Mouse (Mus musculus) retina, adult 2 months (tissue): Measurements from ENCODE around the gene Snx14.

Experiments used
- DNase-seq: peaks from one replicate; pipeline ENCODE4 v3.0.0-alpha.2; 2012; ENCODE audit warnings: low read depth, low spot score

The Snx14 gene

GRCm38 (mm10) chr9:88380542-88380941 is 58.2 kb downstream of the Snx14 start:
- DNase-seq: no peak

GRCm38 (mm10) chr9:88380076-88380475 is 58.7 kb downstream of the Snx14 start:
- DNase-seq: no peak

DNA sequence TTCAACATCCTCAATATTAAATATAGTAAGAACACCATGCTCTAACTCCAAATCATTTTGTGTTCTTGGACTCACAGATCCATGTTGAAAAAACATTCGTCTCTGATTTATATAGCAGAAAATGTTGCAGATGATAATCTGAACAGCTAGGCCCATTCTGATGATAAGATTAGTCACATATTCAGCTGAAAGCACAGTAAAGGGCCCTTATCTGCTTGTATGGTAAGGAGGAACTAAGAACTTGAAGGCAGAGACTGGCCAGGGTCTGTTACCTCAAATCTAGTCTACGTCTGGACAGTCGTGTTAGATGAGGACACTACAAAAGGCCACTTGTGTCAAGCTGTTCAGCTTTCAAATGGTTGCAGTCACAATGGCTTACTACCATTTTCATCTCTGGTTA is 59.7 kb downstream of the Snx14 start:
- no peak for DNase-seq

DNA sequence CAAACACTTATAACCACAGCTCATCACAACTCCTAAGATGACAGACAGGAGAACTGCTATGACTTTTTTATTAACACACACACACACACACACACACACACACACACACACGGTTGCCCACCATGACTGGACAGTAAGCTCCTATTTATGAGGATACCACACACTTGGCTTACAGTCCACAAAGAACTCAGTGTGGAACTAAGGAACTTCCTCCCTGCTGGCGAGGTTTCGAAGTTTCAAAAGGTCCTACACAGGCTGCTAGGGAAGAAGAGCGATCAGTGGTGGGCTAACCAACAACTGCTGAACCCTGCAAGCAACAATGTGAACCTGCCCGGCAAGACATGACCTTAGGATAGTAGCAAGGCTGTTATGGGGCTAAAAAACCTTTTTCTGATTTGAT is 61.3 kb downstream of the Snx14 start:
- no peak for DNase-seq

- DNase-seq: no peak
These were observed 65.8 kb downstream of the Snx14 start for GRCm38 (mm10) chr9:88373001-88373400.

DNA sequence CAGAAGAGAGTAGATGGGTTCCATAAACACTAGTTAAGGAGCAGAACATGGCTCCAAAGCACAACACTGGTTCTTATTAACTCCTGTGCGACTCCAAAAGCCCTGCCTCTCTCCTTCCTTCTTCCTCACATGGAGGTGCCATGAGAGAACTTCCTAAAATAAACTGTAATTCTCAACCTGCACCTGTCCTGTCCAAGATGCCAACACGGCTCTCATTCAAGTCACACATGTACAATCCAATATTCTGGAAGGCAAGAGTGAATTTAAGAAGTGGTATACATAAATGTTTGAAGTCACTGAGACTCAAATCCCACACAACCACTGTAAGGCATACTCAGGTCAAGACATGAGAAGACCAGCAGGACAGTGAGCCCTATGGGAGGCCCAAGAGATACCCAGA is 67.6 kb downstream of the Snx14 start:
- DNase-seq: no peak

DNA sequence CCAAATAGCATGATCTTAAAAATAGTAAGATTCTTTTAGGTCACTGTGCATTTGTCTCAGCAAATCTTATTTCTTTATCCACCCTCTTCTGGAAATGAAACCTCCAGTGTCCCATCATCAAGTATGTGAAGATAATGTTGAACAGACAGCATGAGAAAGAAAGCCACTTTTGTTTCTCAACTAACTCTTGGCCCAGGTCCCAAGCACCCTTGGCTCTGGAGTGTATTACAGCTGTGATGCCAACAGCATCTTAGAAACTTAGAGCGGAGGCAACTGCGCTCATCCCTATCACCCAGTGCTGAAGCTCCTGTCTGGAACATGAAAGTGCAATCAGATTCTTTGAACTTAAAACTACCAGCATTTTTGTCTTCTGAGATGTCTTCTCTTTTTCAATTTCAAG is 69.1 kb downstream of the Snx14 start:
- DNase-seq: no peak

- DNase-seq: no peak
These were observed 70.3 kb downstream of the Snx14 start for GRCm38 (mm10) chr9:88368476-88368875.

- no peak for DNase-seq
These were observed 71.0 kb downstream of the Snx14 start for GRCm38 (mm10) chr9:88367751-88368150.

GRCm38 (mm10) chr9:88367322-88367721 is 71.4 kb downstream of the Snx14 start:
- DNase-seq: no peak

DNA sequence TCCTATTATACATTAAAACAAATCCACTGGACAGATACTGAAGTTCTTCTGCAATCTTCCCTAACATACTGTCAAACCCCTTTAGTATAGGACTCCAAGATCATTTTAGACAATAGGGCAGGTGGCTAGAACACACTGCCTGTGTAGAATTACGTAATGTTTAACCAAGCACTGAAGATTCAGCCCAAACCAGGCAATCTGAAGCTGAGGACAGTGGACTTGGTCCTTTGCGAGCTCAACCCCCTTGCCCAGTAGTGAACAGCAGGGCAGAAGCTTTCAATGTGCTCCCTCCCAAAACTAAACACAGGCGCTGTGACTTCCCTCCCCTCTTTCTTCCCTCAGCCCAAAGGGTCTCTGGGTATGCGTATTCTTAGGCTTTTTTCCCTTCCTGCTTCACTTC is 71.9 kb downstream of the Snx14 start:
- DNase-seq: no peak

DNA sequence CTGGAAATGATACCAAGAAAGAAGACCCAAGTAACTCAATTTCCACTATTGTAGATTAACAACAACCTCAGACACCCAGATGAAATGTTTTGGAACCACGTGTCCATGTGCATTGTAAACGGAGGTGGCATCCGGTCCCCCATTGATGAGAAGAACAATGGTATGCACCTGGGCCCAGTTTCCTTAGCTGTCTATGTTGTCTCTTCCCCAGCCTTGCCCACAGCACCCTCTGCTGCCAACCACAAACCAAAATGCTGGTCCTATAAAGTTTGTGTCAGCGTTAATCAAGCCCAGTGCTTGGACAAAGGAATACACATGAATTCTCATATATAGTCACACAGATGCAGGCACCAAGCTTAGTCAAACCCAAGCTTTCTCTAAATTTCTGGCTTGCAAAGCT is 72.5 kb downstream of the Snx14 start:
- no peak for DNase-seq

DNA sequence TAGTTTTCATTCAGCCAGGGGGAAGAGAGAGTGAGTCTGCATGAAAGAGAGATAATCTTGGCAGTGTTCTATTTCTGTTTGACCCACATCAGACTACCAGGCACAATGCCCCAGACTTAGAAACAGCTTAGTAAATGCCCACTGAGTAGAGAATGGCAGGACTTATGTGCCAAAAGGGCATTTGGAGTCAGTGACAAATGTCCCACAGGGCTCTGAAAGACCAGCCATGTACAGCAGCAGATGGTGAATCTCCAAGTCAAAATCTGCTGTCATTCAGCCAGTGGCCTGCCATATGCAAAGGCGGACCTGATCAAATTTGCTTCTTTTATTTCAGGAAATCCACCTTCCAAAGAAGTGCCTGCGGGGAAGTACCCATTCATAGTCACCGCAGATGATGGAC is 75.7 kb downstream of the Snx14 start:
- peak; percentile 29 for DNase-seq

- no peak for DNase-seq
These were observed 76.5 kb downstream of the Snx14 start for GRCm38 (mm10) chr9:88362055-88362850.

GRCm38 (mm10) chr9:88361211-88361909 is 77.4 kb downstream of the Snx14 start:
- DNase-seq: no peak

- DNase-seq: no peak
These were observed 79.6 kb downstream of the Snx14 start for GRCm38 (mm10) chr9:88359140-88359539.

DNA sequence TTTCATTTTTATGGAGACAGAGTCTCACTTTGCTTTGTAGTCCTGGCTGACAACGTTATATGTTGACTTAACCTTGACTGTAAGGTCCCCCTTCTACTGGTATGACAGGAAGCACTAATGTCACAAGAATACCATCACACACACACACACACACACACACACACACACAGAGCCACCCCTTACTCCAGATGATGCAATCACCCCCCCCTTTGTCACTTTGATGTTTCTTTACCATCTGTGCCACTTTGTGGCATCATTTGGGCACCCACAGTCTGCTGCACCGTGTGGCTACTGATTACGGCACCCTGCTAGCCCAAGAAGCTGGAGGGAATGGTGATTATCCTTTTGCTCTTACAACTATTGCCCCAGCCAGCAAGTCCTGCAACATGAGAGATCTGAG is 81.6 kb downstream of the Snx14 start:
- DNase-seq: no peak

DNA sequence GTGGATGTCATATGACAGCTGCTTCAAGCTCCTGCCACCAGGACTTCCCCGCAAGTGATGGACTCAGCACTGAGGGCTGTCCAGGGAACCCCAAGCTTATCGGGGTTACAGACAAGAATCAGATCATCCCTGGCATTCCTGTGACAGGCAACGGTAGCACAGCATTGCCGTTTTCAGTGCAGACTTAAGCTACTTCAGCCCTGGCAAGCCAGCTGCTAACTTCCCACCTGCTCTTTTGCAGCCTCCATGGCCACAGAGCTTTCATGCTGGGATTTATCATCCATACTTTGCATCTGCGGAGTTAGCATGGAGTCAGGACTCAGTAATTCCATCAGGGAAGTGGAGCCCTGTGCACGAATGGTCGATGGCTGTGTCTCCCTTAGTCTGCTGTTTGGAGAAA is 85.3 kb downstream of the Snx14 start:
- no peak for DNase-seq

DNA sequence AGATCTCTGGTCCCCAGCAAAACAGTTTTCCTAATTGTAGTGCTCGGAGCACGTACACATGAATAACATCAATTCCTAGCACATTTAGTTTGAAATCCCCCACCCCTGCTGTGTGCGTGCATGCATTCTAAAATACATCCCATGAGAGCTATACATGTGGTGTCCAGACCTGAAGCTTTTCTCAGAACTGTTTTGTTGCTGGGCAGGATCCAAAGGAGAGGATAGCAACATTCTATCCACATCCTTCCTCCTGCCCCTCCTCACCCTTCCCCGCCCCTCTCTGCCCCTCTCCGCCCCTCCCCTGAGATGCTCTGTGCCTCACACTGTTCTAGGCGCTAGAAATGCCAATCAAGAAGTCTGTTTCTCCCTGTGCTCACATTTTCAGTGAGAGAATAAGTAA is 86.0 kb downstream of the Snx14 start:
- DNase-seq: no peak

DNA sequence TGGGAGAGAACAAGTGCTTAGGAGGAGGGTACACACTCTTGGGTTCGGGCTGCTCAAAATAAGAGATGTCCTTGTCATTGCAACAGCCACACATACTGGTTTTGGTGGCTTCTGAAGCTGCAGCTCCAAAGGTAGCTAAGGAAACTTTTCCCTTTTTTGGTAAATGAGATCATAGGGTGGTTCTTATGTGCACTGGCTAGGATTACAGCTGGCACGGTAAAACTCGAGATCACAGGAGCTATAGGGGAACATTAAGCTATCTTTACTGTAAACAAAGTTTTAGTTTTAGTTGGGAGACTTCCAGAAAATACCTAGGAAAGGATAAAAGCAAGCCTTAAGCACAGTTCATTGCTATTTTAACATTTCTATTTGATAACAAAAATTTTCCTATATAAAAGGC is 87.6 kb downstream of the Snx14 start:
- no peak for DNase-seq

- DNase-seq: no peak
These were observed 88.4 kb downstream of the Snx14 start for GRCm38 (mm10) chr9:88350317-88350716.

DNA sequence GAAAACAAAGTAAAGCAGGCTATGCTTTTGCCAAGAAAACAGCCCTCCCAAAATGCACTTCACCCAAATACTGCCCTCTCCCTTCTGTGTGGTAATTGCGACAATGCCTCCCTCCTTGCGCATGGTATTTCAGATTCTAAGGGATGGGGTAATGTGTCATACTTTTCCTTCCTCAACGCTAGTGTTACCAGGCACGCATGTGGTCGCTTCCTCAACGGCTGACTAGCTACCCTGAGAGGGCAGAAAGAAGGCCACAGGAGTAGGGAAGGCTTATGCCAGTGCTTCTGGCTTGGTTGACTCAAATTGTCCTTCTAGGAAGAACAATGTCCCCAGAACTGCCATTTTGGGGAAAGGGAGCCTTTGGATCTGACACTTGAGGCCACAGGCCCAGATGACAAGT is 90.1 kb downstream of the Snx14 start:
- no peak for DNase-seq

DNA sequence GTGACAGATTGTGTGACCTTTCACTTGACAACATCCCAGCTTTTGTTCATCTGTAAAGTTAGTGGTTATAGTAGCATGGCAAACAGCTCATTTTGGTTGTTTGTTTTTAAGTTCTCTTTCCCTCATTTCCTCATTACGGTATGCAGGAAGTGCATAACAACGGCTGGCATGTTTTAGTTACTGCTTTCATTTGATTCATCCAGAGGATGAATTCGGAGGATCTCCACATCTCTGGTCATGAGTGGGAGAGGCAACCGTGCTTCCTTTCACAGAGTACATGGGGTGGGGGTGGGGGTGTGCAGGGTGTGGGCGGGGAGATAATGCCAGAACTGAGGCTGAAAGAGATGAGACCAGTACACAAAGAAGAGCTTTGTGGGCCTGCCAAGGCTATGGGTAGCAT is 91.9 kb downstream of the Snx14 start:
- DNase-seq: no peak
